Mouse (Mus musculus): Measurements from ENCODE around the gene Elp5.

Gene Elp5

DNA sequence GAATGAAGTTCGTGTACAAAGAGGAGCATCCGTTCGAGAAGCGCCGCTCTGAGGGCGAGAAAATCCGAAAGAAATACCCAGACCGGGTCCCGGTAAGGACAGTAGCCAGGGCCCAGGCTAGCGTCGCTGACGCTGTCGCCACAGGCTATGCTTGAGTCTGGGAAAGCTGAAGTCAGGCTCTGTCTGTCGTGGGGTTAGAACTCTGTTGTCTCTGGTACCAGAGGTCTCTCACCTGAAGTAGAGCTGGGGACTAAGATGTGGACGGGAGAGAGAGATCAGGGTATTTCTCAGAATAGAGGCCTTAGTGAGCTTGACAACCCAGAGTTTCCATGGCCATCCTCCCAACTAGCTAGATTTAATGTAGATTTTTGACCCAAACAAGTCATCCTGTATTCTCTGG lies 9.4 kb upstream of the Elp5 start:
- no peak for DNase-seq (ENCODE audit: low spot score in 2 of 2)

DNA sequence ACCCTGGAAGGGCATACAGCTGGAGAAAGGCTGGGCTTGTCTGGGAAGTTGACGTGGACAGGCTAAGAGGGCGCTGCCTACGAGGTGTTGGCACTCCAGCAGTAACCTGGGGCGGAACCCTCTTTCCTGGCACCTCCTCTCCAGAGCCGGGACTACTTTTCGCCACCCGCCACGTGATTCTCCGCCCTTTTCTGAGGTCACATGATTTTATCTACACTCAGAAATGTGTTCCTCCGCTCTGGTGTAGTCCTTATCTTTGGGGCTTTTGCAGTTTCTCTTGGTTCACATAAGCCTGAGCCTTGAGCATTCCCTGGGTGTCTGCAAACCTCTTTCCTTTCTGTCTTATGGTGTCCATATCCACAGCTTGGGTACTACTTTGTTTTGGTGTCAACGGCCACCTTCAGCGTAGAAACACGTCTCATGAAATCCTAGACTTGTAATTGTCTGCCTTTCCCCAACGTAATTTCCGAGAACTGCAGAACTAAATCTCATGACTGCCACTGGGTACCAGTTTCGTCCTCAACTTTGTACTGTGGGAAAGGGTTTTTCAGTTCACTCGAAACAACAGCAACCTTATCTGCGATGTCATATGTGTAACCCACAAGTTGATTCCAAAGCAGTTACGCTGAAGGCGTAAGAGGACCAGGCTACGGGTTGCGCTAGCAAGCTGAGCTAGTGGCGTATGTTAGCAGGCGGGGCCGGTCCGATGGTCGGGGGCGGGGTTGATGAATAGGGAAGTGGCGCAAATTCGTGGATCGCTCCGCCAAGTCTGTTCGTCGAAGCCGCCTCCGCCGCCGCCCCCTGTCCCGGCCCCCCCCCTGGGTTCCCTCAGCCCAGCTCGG lies 8.8 kb upstream of the Elp5 start, which contains the start of gene Gabarap:
TSS of gene Gabarap (plus strand) at position 294 of the 842 bp plus-strand sequence.
- DNase-seq (ENCODE audit: low spot score in 2 of 2), result peak; percentile 86 to 97

DNA sequence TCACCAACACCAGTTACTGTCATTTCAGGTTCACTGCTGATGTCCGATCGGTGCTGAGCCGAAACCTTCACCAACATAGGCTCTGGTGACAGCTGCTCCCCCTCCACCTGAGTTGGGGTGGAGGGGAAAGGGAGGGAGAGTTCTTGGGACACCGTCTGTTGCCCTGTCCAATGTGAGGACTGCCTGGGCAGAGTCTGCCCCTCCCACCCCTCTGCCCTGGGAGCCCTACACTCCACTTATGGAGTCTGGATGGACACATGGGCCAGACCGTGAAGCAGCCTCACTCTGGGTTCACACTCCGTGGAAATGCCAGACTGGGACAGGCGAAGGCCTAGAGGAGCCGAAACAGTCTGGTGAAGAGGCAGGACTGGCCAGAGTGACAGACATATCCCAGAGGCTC lies 7.6 kb upstream of the Elp5 start:
- no peak for DNase-seq (ENCODE audit: low spot score in 2 of 2)

DNA sequence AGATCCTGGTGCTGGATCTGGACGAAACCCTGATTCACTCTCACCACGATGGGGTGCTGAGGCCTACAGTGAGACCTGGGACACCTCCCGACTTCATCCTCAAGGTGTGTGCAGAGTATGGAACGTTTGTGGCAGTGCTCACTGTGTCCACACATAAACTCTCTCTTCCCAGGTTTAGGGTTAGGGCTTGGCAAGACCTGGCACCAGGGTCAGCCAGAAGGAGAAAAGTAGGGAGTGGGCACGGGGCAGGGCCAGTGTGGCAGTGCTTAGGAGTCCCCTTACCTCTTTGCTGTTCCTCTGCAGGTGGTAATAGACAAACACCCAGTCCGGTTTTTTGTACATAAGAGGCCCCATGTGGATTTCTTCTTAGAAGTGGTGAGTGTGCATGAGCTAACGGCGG lies 2.1 kb upstream of the Elp5 start:
- DNase-seq (ENCODE audit: low spot score in 2 of 2), result no peak

DNA sequence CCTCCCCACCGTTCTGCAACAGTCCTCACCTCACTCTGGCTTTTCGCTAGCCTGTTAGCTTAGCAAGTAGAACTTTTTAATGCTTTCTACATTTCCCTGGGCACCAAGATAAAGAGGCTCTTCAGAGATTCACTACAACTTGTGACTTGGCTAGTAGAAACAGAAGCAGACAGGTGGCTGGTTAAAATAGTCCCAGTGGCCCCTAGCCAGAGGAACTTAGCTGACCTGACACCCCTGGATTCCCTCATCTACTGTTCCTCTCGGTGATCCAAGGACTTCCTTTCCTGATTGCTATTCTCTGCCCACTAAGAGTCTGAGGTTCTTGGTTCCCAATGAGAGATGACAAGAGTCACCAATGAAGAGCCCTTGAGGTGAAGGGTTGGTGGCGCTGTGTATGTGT lies 1.1 kb upstream of the Elp5 start:
- DNase-seq (ENCODE audit: low spot score in 2 of 2), result no peak

DNA sequence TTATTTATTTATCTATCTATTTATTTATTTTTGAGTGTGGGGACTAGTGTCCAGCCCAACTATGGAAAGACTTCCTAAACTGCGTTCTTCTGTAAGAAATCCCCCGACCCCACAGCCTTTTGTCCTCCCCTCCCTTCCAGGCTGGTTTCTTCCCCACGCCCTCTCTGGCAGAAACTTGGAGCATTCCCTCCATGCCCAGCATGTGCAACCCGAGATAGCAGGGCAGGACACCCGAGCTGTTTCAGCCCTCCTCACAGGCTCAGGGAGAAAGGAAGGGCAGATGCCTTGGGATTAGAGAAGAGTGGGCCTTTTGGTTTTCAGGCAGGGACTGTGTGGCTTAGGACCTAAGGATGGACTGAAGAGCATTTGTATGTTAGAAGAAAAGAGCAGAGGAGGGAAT lies 560 bp upstream of the Elp5 start:
- no peak for DNase-seq (ENCODE audit: low spot score in 2 of 2)

DNA sequence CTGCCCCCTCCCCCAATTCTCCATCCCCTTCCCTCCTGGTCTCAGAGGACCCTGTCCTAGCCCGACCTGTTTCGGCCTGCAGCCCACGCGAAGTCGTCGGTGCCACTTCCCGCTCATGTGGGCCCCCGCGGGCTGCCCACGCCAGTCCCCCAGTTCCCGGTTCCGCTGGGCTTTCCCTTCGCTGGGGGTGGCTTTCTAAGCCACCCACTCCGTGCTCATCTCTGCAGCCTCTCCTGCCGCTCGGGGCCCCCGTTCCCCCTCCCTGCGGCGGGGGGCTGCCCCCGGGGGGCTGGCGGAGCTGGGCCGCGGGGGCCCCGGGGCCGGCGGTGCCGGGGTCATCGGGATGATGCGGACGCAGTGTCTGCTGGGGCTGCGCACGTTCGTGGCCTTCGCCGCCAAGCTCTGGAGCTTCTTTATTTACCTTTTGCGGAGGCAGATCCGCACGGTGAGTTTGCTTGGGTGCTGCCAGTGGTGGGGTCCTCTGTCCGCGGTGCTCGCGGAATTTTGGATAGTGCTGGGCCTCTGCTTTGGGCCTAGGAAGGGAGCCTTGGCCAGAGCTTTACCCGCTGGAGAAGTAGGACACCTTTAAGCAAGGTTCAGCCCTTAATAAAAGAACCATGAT lies 1.1 kb downstream of the Elp5 start, which contains the start of gene Ctdnep1:
TSS of gene Ctdnep1 (plus strand) at position 16 of the 622 bp plus-strand sequence.
- no peak for DNase-seq (ENCODE audit: low spot score in 2 of 2)

DNA sequence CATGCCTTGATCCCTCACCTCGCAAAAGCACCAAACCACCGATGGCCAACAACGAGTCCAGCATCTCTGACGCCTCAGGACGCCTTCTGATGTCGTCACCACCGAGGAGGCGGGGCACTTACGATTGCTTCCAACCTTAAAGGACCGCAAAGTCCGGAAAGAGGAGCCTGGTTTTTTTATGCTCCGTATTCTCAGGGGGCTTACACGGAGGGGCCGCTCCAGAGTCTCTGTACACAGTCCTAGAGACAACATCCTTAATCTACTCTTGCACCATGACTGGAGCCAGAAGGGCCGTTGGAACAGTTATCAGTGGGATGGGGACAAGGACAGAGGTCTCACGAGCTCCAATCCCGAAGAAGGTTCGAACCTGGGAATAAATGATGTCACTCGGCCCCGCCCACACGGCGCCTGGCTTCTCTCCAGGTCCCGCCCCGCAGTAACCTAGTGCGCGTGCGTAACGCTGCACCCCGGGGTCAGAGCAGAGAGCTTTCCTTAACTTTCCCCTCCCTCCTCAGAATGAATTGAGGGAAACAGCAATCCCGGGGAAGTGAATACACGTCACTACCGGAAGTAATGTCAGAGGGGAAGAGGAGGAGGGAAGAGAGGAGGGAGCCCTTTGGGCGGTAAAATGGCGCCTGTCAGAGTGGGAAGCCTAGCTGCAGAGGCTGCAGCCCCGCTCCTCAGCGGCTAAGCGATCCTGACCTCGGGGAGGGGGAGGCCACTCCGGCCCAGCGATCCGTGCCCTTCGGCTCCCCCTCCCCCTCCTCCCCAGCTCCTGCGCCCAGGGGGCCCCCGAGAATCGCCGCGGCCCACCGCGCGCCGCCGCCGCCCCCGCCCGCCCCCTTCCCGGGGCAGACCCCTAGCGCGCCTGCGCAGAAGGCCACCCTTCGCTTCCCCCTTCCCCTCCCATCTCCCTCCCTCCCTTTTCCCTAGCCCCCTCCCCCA lies 1.8 kb downstream of the Elp5 start:
- peak; percentile 98 to 100 for DNase-seq (ENCODE audit: low spot score in 2 of 2)

DNA sequence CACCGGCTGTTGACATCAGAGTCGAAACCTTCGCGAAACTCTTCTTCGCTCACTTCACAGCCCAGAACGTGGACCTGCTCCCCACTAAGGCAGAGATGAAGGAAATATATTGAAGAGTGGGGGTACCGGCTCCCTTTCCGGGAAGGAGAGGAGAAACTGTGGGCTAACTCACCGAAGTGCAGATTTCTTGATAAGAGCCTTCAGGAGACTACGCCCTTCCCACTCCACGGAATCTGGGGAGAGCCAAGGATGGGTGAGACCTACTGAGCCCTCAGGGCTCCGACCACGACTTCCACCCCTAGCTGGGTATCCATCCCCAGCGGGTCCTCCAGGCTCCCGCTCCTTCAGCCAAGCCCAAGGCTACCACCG lies 2.5 kb downstream of the Elp5 start:
- DNase-seq (ENCODE audit: low spot score in 2 of 2), result no peak

DNA sequence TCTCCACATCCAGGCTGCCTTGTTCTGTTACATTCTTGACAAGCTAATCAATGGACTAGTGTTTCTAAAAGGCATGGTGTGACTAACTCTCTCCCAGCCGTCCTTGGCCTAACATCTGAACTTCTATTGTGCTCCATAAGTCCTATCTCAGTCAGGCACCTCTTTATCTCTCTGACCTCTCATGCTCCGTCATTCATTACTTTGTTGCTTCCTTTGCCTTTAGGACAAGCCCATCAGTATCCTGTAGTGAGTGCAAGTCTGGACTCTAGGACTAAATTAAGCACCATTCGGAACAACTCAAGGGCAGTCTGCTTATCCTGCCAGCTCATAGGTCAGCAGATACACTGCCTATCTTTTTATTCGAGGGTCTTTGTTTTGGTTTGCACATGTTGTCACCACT lies 6.0 kb downstream of the Elp5 start:
- DNase-seq (ENCODE audit: low spot score in 2 of 2), result no peak

DNA sequence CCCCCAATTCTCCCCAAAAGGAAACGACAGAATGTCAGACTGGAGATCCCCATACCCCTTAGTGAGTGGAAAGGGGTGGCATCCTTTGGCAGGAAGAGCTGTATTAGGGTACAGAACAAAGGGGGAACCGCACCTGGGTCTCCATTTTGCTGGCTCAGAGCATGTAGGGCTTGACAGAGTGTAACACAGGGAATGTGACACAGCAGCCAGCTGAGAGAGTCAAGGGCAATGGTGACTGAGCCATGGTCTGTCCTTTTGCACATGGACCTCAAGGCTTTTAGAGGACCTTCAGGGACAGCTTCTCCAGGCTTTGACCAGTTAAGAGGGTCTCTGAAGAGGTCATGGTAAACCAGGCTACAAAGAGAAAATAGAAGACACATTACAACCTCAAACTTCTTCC lies 7.4 kb downstream of the Elp5 start:
- no peak for DNase-seq (ENCODE audit: low spot score in 2 of 2)

DNA sequence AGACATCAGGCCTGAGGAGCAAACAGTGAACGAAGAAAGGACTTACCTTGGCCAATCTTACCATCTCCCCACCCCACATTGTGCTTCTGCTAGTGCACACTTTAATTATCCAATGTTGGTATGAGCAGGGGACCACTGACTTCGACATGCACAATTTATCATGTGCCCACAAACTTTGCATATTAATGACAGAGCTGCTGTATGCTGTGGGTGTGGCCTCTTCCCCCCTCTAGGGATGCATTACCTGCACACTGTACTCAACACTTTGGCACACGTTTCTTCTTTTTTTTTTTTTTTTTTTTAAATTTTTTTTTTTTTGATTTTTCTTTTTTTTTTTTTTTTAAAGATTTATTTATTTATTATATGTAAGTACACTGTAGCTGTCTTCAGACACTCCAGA lies 11.5 kb downstream of the Elp5 start:
- DNase-seq (ENCODE audit: low spot score in 2 of 2), result no peak

DNA sequence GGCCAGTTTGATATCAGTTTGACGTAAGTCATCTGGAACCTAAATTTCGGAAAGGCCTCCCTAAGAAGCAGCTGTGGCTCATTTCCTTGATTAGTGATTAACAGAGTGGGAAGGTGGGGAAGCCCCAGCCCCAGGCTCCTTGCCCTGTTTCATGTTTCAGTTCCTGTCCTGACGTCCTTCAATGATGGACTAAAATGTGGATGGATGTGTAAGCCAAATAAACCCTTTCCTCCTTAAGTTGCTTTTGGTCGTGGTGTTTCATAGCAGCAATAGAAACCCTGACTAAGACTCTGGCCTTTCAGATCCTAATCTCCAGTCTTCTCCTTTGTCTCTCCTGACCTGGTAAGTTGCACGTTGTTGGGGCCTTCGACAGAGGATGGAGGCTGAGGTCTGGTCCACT lies 12.1 kb downstream of the Elp5 start:
- DNase-seq (ENCODE audit: low spot score in 2 of 2), result no peak

DNA sequence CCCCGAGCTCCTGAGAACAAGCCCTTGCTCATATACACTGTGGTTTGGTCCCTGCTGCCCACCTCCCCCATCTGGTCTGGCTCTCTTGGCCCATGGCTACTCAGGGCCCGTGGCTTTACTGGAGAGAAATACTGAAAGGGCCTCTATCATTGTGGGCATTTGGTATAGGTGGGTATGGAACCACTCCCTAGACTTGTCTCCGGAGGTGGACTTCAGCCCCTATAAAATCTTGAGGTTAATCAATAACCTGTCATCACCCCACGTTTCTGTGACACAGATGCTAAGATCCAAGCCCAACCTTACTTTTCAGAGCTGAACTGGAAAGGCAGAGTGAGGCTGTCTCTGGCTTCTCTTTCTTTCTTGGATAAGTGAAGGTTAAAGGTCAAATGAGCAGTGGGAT lies 13.5 kb downstream of the Elp5 start:
- no peak for DNase-seq (ENCODE audit: low spot score in 2 of 2)

DNA sequence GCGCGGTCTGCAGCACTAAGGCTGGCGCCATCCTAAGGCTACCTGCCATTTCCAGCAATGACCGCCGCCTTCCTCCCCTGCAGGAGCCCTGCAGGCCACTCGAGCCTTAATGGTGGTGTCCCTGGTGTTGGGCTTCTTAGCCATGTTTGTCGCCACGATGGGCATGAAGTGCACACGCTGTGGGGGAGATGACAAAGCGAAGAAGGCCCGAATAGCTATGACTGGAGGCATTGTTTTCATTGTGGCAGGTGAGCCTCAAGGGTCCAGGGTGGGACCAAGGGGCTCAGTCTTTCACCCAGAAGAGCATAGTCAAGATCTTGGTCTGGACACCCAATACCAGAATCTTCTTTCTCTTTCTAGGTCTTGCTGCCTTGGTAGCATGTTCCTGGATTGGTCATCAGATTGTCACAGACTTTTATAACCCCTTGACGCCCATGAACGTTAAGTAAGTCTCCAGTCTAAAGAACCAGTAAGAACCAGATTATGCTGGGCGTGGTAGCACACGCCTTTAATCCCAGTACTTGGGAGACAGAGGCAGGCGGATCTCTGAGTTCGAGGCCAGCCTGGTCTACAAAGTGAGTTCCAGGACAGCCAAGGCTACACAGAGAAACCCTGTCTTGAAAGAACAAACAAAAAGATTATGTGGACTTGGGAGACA lies 15.3 kb downstream of the Elp5 start:
- no peak for DNase-seq (ENCODE audit: low spot score in 2 of 2)

DNA sequence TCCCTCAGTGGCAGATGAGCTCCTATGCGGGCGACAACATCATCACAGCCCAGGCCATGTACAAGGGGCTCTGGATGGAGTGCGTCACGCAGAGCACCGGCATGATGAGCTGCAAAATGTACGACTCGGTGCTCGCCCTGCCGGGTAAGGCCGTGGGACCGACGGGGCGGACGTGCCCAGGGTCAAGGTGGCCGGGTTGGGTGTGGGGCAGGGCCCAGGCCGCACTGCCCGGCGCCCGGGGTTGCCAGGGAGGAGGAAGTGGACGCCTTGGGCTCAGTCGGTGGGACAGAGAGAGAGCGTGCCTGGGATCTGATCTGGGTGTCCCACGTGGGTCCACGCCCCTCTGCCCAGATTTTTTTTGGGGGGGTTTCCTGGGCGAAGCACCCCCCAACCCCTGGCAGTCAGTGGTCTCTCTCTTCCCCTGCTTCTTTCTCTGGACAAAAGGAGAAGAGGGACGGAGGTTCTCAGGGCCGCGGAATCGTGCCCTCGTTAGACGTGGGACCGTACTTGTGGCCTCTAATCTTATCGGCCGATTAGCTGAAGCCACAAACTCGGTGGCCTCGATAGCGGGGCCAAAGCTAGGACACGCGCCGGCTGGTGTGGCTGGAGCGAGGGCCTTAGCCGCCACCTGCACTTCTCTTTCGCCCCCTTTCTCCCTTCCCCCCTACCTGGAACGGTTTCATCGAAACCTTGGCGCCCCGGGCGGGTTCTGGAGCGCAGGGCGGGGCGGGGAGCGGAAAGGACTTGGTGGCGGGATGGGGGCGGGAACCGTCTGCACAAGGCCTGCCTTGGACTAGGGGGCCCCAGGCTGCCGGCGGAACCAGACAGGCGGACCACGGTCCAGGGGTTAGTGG lies 16.1 kb downstream of the Elp5 start:
- no peak for DNase-seq (ENCODE audit: low spot score in 2 of 2)

DNA sequence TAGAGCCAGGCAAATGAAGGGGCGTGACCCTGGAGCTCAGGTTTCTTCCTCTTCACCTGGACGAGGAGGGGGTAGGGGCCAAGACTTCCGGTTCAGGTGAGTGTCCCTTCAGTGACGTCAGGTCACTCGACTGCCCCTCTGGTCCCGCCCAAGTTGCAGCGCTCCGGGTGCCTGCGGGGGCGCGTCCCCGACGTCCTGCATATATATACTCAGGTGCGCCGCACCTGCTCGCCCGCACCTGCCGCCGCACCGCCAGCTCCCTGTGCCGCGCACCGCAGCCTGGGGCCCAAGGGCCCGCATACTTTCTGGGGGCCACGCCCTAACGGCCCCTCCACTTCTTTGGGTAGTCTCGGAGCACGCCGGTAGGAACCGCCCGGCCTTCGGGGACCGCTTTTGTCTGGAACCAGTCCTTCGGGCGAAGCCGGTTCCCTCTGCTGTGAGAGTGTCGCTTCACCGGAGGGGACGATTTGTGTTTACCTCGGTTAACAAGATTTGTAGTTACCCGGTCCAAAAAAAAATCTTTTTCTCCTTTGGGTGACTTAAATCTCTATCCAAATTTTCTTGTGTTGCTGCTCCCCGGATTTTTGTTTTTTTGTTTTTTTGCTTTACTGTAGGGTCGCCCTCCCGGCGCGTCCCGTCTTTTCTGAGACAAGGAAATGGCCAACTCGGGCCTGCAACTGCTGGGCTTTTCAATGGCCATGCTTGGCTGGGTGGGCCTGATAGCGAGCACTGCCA lies 16.9 kb downstream of the Elp5 start:
- DNase-seq (ENCODE audit: low spot score in 2 of 2), result no peak

DNA sequence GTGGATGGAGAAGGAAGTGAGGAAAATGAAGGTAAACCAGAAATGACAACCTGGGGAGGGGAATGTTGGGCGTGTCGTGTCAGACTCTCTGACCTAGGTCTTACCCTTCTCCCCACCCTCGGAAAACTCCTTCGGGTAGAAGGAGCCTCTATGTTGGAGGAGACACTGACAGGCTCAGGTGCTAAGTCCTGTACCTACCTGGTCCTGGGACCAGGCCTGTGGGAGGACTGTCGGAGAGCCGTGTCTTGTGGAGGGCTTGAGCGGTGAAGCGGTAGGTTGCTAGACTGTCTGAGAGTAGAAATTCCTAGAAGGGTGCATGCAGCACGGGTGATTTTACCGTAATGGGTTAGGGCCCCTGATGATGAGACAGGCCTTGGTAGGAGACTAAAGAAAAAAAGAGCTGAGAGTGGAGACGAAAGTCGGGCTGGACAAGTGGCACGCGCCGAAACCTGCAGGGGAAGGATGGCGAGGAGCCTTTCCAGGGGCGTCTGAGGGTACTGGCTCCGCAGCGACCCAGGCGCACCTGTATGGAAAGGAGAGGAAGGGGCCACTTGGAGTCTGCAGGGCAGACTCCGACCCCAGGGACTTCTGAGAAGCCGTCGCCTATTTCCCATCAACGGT lies 17.6 kb downstream of the Elp5 start, which contains the start of gene Cldn7:
TSS of gene Cldn7 (plus strand) at position 130 of the 621 bp plus-strand sequence.
- DNase-seq (ENCODE audit: low spot score in 2 of 2), result no peak

DNA sequence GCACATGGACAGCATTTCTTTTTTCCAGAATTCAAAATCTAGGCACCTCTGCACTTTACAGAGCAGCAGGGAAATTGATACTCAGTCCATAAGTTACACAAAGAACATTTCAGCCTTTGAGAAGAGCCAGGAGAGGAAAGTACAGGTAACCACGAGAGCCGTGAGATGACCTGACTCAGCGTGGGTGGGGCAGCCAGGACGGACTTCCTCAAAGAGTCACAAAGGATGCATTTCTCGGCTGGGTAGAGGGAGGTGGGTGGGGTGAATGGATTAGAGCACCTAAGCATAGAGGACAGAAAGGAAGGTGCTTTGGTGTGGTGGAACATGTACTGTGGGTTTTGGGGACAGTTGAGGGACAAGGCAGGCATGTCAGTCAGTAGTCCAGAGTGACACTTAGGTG lies 20.5 kb downstream of the Elp5 start:
- DNase-seq (ENCODE audit: low spot score in 2 of 2), result no peak

DNA sequence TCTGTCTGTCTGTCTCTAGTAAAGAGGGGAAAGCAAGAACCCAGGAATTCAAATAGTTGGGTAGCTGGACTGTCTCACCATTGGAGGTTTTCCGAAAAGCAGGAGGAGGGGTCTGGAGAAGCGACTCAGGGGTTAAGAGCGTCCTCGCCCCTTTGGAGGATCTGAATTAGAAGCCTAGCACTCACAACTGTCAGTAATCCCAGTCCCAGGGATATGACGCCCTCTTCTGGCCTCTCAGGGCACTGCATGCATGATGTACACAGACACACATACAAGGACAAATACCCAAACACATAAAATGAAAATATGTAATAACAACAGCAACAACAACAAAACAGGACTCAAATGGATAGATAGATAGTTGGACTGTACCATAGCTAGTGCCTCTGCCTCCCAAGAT lies 21.7 kb downstream of the Elp5 start:
- no peak for DNase-seq (ENCODE audit: low spot score in 2 of 2)
